Mouse (Mus musculus): ENCODE data around the gene Dtnbp1.

Gene Dtnbp1

GRCm38 (mm10) chr13:44948320-44949250, 53.4 kb downstream of the Dtnbp1 start:
- DNase-seq (ENCODE audit: low read depth): peak; percentile 23

GRCm38 (mm10) chr13:44946880-44947635, 54.9 kb downstream of the Dtnbp1 start:
- no peak for DNase-seq (ENCODE audit: low read depth)

DNA sequence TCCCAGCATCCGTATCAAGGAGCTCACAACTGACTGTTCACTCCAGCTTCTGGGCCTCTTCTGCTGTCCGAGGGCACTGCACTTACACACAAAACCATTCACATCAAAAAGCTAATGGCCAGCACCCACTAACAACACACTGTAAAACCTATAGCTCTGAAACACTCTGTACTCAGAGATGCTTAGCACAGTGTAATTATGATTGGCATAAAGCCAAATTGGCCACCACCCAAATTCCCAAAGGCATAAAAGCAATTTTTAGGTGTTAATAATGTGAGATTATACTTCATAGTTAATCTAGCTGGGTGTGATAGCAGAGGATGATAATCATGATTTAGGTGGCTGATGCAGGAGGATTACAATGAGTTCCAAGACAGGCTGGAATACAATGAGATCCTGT, 58.3 kb downstream of the Dtnbp1 start:
- DNase-seq (ENCODE audit: low read depth): no peak

GRCm38 (mm10) chr13:44939326-44940035, 62.5 kb downstream of the Dtnbp1 start:
- DNase-seq (ENCODE audit: low read depth): peak; percentile 41

DNA sequence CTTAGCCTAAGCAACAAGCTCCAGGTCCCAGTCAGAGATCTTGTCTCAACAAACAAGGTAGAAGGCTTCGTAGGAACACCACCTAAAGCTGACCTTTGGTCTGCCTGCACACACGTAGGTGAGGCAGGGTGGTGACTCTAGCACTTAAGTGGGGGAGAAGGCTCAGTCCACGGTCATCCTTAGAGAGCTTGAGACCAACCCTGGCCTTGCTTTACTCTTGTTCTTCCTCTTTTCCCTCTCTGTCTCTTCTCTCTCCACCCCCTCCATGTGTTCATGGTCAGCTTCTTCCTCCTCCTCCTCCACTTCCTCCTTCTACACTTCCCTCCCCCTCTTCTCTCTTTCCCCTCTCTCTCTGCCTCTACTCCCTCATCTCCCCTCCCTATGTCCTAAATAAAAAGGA, 64.3 kb downstream of the Dtnbp1 start:
- no peak for DNase-seq (ENCODE audit: low read depth)

GRCm38 (mm10) chr13:44933575-44933974, 68.4 kb downstream of the Dtnbp1 start:
- no peak for DNase-seq (ENCODE audit: low read depth)

DNA sequence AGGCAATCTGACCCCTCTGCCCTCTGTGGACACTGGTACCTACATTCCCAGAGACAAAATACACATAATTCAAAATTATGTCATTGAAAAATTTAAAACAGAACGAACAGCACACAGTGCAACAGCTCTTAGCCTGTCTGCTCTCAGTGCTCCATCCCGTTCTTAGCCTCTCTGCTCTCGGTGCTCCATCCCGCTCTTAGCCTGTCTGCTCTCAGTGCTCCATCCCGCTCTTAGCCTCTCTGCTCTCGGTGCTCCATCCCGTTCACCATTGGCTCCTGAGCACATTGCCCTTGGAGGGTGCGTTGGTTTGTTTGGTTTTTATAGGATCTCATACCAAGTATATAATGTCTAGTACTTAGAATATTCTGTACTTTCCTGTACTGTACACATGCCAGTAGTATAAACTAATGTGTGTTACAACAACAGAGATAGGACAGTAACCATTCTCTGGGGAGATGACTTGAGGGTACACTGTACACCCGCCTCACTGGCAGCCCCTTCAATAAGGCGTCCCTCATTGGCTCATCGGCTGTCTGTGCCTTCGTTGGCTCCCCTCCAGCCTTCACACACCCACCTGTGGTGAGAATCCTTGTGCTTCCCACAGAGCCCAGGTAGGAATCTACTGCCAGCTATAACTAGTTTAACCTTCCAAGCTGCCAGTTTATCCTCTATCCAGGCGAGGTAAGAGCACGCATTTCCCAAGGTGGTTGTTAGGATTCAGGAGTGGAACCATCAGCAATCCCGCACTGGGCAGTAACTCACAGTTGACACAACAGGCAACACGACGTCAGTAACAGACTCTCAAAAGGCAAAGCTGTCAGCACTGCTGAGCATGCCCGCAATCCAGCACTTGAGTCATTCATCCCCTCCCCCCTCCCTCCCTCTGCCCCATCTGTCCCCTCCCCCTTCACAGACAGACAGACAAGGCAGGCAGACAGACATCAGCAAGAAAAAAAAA, 69.4 kb downstream of the Dtnbp1 start:
- peak; percentile 56 for DNase-seq (ENCODE audit: low read depth)

GRCm38 (mm10) chr13:44926311-44926710, 75.6 kb downstream of the Dtnbp1 start:
- DNase-seq (ENCODE audit: low read depth): no peak

- DNase-seq (ENCODE audit: low read depth): no peak
Measured at GRCm38 (mm10) chr13:44925173-44925572, 76.8 kb downstream of the Dtnbp1 start.

DNA sequence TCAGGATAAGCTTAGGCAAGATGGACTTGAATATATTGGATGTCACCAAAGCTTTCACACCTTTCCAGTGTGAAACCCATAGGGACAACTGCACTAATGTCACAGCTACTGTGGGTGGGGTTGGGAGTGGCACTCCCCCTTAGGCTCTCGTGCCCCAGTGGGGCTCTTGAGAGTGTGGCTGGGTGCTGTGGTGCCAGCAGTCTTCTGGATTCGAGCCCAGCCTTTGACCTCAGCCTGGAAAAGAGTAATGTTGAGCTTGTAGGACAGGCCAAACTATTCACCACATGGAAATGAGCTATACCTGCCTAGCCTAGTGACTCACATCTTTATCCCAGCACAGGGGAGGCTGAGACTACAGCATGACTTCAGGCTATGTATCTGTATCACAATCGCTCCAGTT, 77.9 kb downstream of the Dtnbp1 start:
- DNase-seq (ENCODE audit: low read depth): no peak

- no peak for DNase-seq (ENCODE audit: low read depth)
Measured at GRCm38 (mm10) chr13:44921721-44922120, 80.2 kb downstream of the Dtnbp1 start.

- DNase-seq (ENCODE audit: low read depth): no peak
Measured at GRCm38 (mm10) chr13:44921095-44921494, 80.9 kb downstream of the Dtnbp1 start.

GRCm38 (mm10) chr13:44918269-44918668, 83.7 kb downstream of the Dtnbp1 start:
- DNase-seq (ENCODE audit: low read depth): no peak

DNA sequence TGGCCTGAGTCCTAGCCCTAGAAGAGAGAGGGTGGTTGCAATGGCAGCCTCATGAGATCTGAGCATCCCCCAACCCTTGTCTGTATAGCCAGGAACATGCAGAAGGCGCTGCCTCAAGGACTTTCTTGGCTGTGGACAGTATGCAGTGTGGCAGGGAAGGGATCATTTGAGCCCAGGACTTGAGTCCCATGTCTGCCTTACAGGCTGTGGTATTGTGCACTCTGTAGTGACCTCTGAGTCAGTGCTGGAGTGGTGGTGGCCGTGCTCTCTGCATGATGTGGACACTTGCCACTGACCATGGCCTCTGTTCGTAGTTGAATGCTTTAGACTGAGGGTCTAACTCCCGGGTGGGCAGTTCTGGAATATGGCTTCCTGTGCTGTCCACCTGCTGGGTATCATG, 84.7 kb downstream of the Dtnbp1 start:
- DNase-seq (ENCODE audit: low read depth): no peak

GRCm38 (mm10) chr13:44915945-44916344, 86.0 kb downstream of the Dtnbp1 start:
- DNase-seq (ENCODE audit: low read depth): peak; percentile 44

GRCm38 (mm10) chr13:44915382-44915781, 86.6 kb downstream of the Dtnbp1 start:
- no peak for DNase-seq (ENCODE audit: low read depth)

- DNase-seq (ENCODE audit: low read depth): peak; percentile 43
Measured at GRCm38 (mm10) chr13:44913560-44913959, 88.4 kb downstream of the Dtnbp1 start.

DNA sequence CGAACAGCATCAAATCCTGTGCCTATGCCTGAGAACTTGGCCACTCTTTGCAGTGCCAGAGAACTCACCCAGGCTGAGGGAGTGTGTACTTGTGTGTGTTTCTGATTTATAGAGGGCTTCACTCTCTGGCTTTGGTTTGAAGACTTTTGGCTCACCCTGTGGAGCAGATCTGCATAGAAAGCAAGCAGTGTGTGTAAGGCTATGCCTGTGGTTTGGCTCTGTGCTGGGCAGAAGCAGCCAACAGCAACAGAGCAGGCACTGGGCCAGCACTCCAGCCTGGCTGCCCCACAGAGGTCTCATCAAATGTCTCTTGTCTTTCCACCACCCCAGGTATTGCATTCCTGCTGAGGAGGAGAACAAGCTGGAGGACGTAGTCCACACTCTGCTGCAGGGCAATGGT, 89.1 kb downstream of the Dtnbp1 start:
- DNase-seq (ENCODE audit: low read depth): peak; percentile 92

DNA sequence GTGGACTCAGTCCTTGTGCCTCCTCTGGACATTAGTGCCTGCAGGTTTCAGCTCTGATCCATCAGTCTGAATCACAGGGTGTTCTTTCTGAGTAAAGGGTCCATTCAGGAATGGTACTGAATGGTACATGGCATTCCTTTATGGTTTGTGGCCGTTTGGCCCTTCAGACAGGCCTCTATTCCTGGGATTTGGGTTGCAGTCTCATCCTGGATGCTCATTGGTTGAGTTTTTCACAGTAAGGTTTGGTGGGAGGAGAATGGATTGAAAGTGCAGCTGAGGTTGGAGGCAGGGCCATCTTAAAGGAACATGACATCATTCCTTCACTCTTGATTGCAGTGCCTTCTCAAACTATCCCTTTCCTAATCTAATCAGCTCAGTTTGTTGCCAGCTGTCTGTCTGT, 93.2 kb downstream of the Dtnbp1 start:
- DNase-seq (ENCODE audit: low read depth): no peak

DNA sequence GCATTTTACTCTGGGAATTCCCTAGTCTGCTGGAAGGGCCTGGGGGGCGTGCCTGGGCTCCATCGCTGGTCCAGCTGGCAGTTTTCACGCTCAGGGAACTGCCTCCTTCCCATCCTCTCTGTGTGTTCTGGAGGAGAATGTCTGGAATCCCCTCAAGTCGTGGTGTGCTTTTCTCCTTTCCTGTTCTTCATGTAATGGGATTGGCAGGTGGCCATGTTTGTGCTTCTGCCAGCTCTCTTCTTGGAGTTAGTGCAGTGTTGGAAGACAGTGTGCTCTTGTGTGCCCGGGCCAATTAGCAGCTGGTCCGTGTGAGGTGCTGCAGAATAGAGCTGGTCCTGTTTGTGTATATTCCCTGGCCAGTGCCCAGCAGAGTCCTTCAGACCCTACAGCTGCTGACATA, 94.2 kb downstream of the Dtnbp1 start:
- peak; percentile 95 for DNase-seq (ENCODE audit: low read depth)

DNA sequence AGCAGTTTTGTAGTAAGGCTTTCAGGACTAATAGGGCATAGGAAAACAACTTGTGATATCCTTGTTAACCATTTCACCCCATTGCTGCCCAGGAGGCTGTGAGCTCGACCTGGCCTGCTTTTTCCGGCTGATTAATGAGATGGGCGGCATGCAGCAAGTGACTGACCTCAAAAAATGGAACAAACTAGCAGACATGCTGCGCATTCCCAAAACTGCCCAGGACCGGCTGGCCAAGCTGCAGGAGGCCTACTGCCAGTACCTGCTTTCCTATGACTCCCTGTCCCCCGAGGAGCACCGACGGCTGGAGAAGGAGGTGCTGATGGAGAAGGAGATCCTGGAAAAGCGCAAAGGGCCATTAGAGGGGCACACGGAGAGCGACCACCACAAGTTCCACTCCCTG, 95.8 kb downstream of the Dtnbp1 start:
- DNase-seq (ENCODE audit: low read depth): no peak

All from NIH3T3 (cell line).